Mouse (Mus musculus): ENCODE data around the gene Selp. TPM values are rescaled to one million over a fixed set of nuclear protein-coding genes. Genes with fewer than 3 reads are reported as not detected.

The Selp gene
- total RNA-seq, 1 experiment from 2014 or later: 0.39 TPM

GRCm38 (mm10) chr1:164184142-164184870, 69.2 kb downstream of the Selp start:
- peak; percentile 42 for DNase-seq

GRCm38 (mm10) chr1:164184871-164185223, 69.8 kb downstream of the Selp start:
- no peak for DNase-seq

GRCm38 (mm10) chr1:164185316-164185715, 70.3 kb downstream of the Selp start:
- no peak for DNase-seq

GRCm38 (mm10) chr1:164187002-164187560, 72.0 kb downstream of the Selp start:
- DNase-seq: no peak

- DNase-seq: no peak
Measured at GRCm38 (mm10) chr1:164199551-164199950, 84.5 kb downstream of the Selp start.

Other genes with a start within 250 kb of the Selp start
- gene Scyl3, start 186.2 kb upstream of the Selp start, total RNA-seq (2021): 19.7 and 24.5 TPM in 2 replicates
- gene BC055324, start 120.5 kb upstream of the Selp start, total RNA-seq (2021): 2.3 and 2.9 TPM in 2 replicates
- gene Mettl18, start 120.4 kb upstream of the Selp start, total RNA-seq (2021): 5.2 and 5.5 TPM in 2 replicates
- 2.5 and 3.0 TPM in 2 replicates for gene Sele, start 67.0 kb upstream of the Selp start, total RNA-seq (2021)
- gene Sell, start 53.3 kb upstream of the Selp start, total RNA-seq (2021): 0.70 and 1.7 TPM in 2 replicates
- gene F5, start 36.6 kb downstream of the Selp start, total RNA-seq (2021): 12.9 and 17.4 TPM in 2 replicates
- gene Slc19a2, start 133.8 kb downstream of the Selp start, total RNA-seq (2021): 26.9 and 31.0 TPM in 2 replicates
- 9.3 and 14.2 TPM in 2 replicates for gene Ccdc181, start 160.3 kb downstream of the Selp start, total RNA-seq (2021)
- 18.3 and 20.1 TPM in 2 replicates for gene Nme7, start 188.9 kb downstream of the Selp start, total RNA-seq (2021)
- gene Blzf1, start 192.2 kb downstream of the Selp start, total RNA-seq (2021): 27.5 and 30.0 TPM in 2 replicates

Data from adrenal gland, postnatal 25 days (tissue).